Mouse (Mus musculus): ENCODE data around the gene Tex2. TPM values are rescaled to one million over a fixed set of nuclear protein-coding genes. Genes with fewer than 3 reads are reported as not detected.

Tex2 gene
- polyA plus RNA-seq, 1 experiment from 2014 or later: 11.5 TPM

- 96% methylated on average over 8 of the region's 8 CpGs for WGBS
- H3K9me3 ChIP-seq (ENCODE audit: control insufficient read depth, low read length): no peaks in the 10 kb centered on the region
- no peak overlapping the region for H3K27ac ChIP-seq (ENCODE audit: low read length)
Measured at GRCm38 (mm10) chr11:106566040-106566785, 47.0 kb downstream of the Tex2 start.

GRCm38 (mm10) chr11:106564261-106564660 is 49.0 kb downstream of the Tex2 start:
- H3K4me2 ChIP-seq (ENCODE audit: low read depth, low read length): no peak overlapping the region
- no peaks in the 10 kb centered on the region for H3K9me3 ChIP-seq (ENCODE audit: control insufficient read depth, low read length)
- peaks cover 7% of the 10 kb centered on the region; the same call in 1 of the 2 replicates for H3K36me3 ChIP-seq (ENCODE audit: control insufficient read depth, insufficient read depth, low read length)
- 79% methylated on average over 12 of the region's 12 CpGs for WGBS
- H3K27me3 ChIP-seq (ENCODE audit: control insufficient read depth, insufficient read depth, low read depth, low read length): no peaks in the 10 kb centered on the region
- H3K27ac ChIP-seq (ENCODE audit: low read length): no peak overlapping the region
- no peak overlapping the region for H3K4me3 ChIP-seq (ENCODE audit: low read length)
- H3K9ac ChIP-seq (ENCODE audit: low read length): no peak overlapping the region
- no peak for ATAC-seq (ENCODE audit: low read depth)
- no peaks in the 10 kb centered on the region for H3K4me1 ChIP-seq (replicated peaks; ENCODE audit: control insufficient read depth, insufficient read depth, low read length)

More at GRCm38 (mm10) chr11:106566040-106566785, 47.0 kb downstream of the Tex2 start:
- no peak for ATAC-seq (ENCODE audit: low read depth)
- H3K27me3 ChIP-seq (ENCODE audit: control insufficient read depth, insufficient read depth, low read depth, low read length): no peaks in the 10 kb centered on the region
- H3K36me3 ChIP-seq (ENCODE audit: control insufficient read depth, insufficient read depth, low read length): peaks cover 7% of the 10 kb centered on the region; the same call in 1 of the 2 replicates
- no peak overlapping the region for H3K4me2 ChIP-seq (ENCODE audit: low read depth, low read length)
- H3K4me1 ChIP-seq (replicated peaks; ENCODE audit: control insufficient read depth, insufficient read depth, low read length): no peaks in the 10 kb centered on the region
- no peak overlapping the region for H3K9ac ChIP-seq (ENCODE audit: low read length)
- H3K4me3 ChIP-seq (ENCODE audit: low read length): no peak overlapping the region

GRCm38 (mm10) chr11:106562707-106563106 is 50.5 kb downstream of the Tex2 start:
- H3K4me3 ChIP-seq (ENCODE audit: low read length): no peak overlapping the region
- H3K36me3 ChIP-seq (ENCODE audit: control insufficient read depth, insufficient read depth, low read length): peaks cover 7% of the 10 kb centered on the region; the same call in 1 of the 2 replicates
- ATAC-seq (ENCODE audit: low read depth): no peak
- 80% methylated on average over 4 of the region's 4 CpGs for WGBS
- H3K9me3 ChIP-seq (ENCODE audit: control insufficient read depth, low read length): no peaks in the 10 kb centered on the region
- H3K27me3 ChIP-seq (ENCODE audit: control insufficient read depth, insufficient read depth, low read depth, low read length): no peaks in the 10 kb centered on the region
- no peak overlapping the region for H3K4me2 ChIP-seq (ENCODE audit: low read depth, low read length)
- no peak overlapping the region for H3K9ac ChIP-seq (ENCODE audit: low read length)
- H3K27ac ChIP-seq (ENCODE audit: low read length): no peak overlapping the region
- H3K4me1 ChIP-seq (replicated peaks; ENCODE audit: control insufficient read depth, insufficient read depth, low read length): no peaks in the 10 kb centered on the region

- WGBS: 63% methylated on average over 7 of the region's 7 CpGs
- no peaks in the 10 kb centered on the region for H3K9me3 ChIP-seq (ENCODE audit: control insufficient read depth, low read length)
- H3K9ac ChIP-seq (ENCODE audit: low read length): no peak overlapping the region
- H3K27ac ChIP-seq (ENCODE audit: low read length): no peak overlapping the region
- H3K36me3 ChIP-seq (ENCODE audit: control insufficient read depth, insufficient read depth, low read length): no peaks in the 10 kb centered on the region
- no peak for ATAC-seq (ENCODE audit: low read depth)
- H3K4me1 ChIP-seq (replicated peaks; ENCODE audit: control insufficient read depth, insufficient read depth, low read length): peaks cover 2% of the 10 kb centered on the region; the same call in 1 of the 2 replicates
- no peak overlapping the region for H3K4me2 ChIP-seq (ENCODE audit: low read depth, low read length)
- no peaks in the 10 kb centered on the region for H3K27me3 ChIP-seq (ENCODE audit: control insufficient read depth, insufficient read depth, low read depth, low read length)
- no peak overlapping the region for H3K4me3 ChIP-seq (ENCODE audit: low read length)
Measured at GRCm38 (mm10) chr11:106559773-106560172, 53.5 kb downstream of the Tex2 start.

- ATAC-seq (ENCODE audit: low read depth): no peak
- Histone ChIP-seq H3K27me3 (ENCODE audit: control insufficient read depth, insufficient read depth, low read depth, low read length) (no peaks in the 10 kb centered on the region), H3K9ac (ENCODE audit: low read length) (no peak overlapping the region), H3K4me2 (ENCODE audit: low read depth, low read length) (no peak overlapping the region), H3K4me3 (ENCODE audit: low read length) (no peak overlapping the region), H3K4me1 (replicated peaks; ENCODE audit: control insufficient read depth, insufficient read depth, low read length) (peaks cover 2% of the 10 kb centered on the region; the same call in 1 of the 2 replicates), H3K27ac (ENCODE audit: low read length) (no peak overlapping the region), H3K36me3 (ENCODE audit: control insufficient read depth, insufficient read depth, low read length) (no peaks in the 10 kb centered on the region), H3K9me3 (ENCODE audit: control insufficient read depth, low read length) (no peaks in the 10 kb centered on the region)
- WGBS: 66% methylated on average over 4 of the region's 4 CpGs
Measured at GRCm38 (mm10) chr11:106558008-106558407, 55.2 kb downstream of the Tex2 start.

GRCm38 (mm10) chr11:106557398-106557797 is 55.8 kb downstream of the Tex2 start:
- no peak overlapping the region for H3K9ac ChIP-seq (ENCODE audit: low read length)
- H3K4me2 ChIP-seq (ENCODE audit: low read depth, low read length): no peak overlapping the region
- H3K9me3 ChIP-seq (ENCODE audit: control insufficient read depth, low read length): no peaks in the 10 kb centered on the region
- H3K27me3 ChIP-seq (ENCODE audit: control insufficient read depth, insufficient read depth, low read depth, low read length): no peaks in the 10 kb centered on the region
- H3K36me3 ChIP-seq (ENCODE audit: control insufficient read depth, insufficient read depth, low read length): no peaks in the 10 kb centered on the region
- no peak overlapping the region for H3K27ac ChIP-seq (ENCODE audit: low read length)
- no peak overlapping the region for H3K4me3 ChIP-seq (ENCODE audit: low read length)
- WGBS: 69% methylated on average over 7 of the region's 7 CpGs
- H3K4me1 ChIP-seq (replicated peaks; ENCODE audit: control insufficient read depth, insufficient read depth, low read length): peaks cover 2% of the 10 kb centered on the region; the same call in 1 of the 2 replicates
- no peak for ATAC-seq (ENCODE audit: low read depth)

GRCm38 (mm10) chr11:106556689-106557088 is 56.5 kb downstream of the Tex2 start:
- H3K36me3 ChIP-seq (ENCODE audit: control insufficient read depth, insufficient read depth, low read length): no peaks in the 10 kb centered on the region
- ATAC-seq (ENCODE audit: low read depth): no peak
- peaks cover 2% of the 10 kb centered on the region; the same call in 1 of the 2 replicates for H3K4me1 ChIP-seq (replicated peaks; ENCODE audit: control insufficient read depth, insufficient read depth, low read length)
- WGBS: 47% methylated on average over 4 of the region's 4 CpGs
- H3K9ac ChIP-seq (ENCODE audit: low read length): no peak overlapping the region
- no peaks in the 10 kb centered on the region for H3K9me3 ChIP-seq (ENCODE audit: control insufficient read depth, low read length)
- H3K27me3 ChIP-seq (ENCODE audit: control insufficient read depth, insufficient read depth, low read depth, low read length): no peaks in the 10 kb centered on the region
- H3K27ac ChIP-seq (ENCODE audit: low read length): no peak overlapping the region
- H3K4me3 ChIP-seq (ENCODE audit: low read length): no peak overlapping the region
- no peak overlapping the region for H3K4me2 ChIP-seq (ENCODE audit: low read depth, low read length)

- H3K27me3 ChIP-seq (ENCODE audit: control insufficient read depth, insufficient read depth, low read depth, low read length): no peaks in the 10 kb centered on the region
- no peak overlapping the region for H3K4me3 ChIP-seq (ENCODE audit: low read length)
- H3K4me1 ChIP-seq (replicated peaks; ENCODE audit: control insufficient read depth, insufficient read depth, low read length): peaks cover 2% of the 10 kb centered on the region; the same call in 1 of the 2 replicates
- WGBS: 32% methylated on average over 10 of the region's 10 CpGs
- H3K36me3 ChIP-seq (ENCODE audit: control insufficient read depth, insufficient read depth, low read length): no peaks in the 10 kb centered on the region
- ATAC-seq (ENCODE audit: low read depth): no peak; the same call in 1 of the 2 replicates
- no peak overlapping the region for H3K9ac ChIP-seq (ENCODE audit: low read length)
- no peak overlapping the region for H3K4me2 ChIP-seq (ENCODE audit: low read depth, low read length)
- H3K27ac ChIP-seq (ENCODE audit: low read length): no peak overlapping the region
- H3K9me3 ChIP-seq (ENCODE audit: control insufficient read depth, low read length): no peaks in the 10 kb centered on the region
Measured at GRCm38 (mm10) chr11:106555805-106556615, 57.2 kb downstream of the Tex2 start.

- H3K9me3 ChIP-seq (ENCODE audit: control insufficient read depth, low read length): no peaks in the 10 kb centered on the region
- H3K4me3 ChIP-seq (ENCODE audit: low read length): no peak overlapping the region
- 92% methylated on average over 4 of the region's 4 CpGs for WGBS
- no peaks in the 10 kb centered on the region for H3K4me1 ChIP-seq (replicated peaks; ENCODE audit: control insufficient read depth, insufficient read depth, low read length)
- H3K27me3 ChIP-seq (ENCODE audit: control insufficient read depth, insufficient read depth, low read depth, low read length): no peaks in the 10 kb centered on the region
- peaks cover 6% of the 10 kb centered on the region; the same call in 1 of the 2 replicates for H3K36me3 ChIP-seq (ENCODE audit: control insufficient read depth, insufficient read depth, low read length)
- no peak overlapping the region for H3K9ac ChIP-seq (ENCODE audit: low read length)
- no peak overlapping the region for H3K27ac ChIP-seq (ENCODE audit: low read length)
- H3K4me2 ChIP-seq (ENCODE audit: low read depth, low read length): no peak overlapping the region
- no peak for ATAC-seq (ENCODE audit: low read depth)
Measured at GRCm38 (mm10) chr11:106550398-106550797, 62.8 kb downstream of the Tex2 start.

Data from lung, embryonic 16.5 days (tissue).